Mouse (Mus musculus) frontal cortex, postnatal 25 days (tissue): ENCODE measurements around the gene Bphl.
"Not testable (repeated sequence)": the region's sequence is repeated elsewhere in the genome, so short reads cannot be mapped to it uniquely, and the experiment has no call there.

Source experiments
- DNase-seq, 2 experiments: peaks; one replicate each; pipeline ENCODE4 v3.0.0; 2022; ENCODE audit warnings: low spot score in 2 of 2

The Bphl gene

DNA sequence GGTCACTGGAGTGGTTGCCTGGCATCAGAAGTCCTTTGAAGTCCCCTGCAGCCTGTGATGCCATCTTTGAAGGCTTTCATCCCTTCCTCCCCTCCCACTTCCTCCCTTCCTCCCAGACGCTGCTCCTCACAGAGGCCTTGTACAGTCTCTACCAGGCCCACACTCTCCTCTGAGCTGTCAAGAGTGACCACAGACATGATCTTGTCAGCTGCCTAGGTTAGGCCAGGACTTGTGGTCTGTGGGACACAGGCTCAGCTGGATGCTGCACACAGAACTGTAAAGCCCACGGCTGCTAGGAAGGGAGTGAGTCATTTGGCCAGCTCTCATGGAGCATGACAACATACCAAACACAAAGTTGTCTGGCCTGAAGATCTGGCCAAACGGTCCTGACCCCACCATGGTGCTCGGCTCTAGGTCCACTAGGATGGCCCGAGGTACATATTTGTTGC, 50.8 kb downstream of the Bphl start:
- not testable (repeated sequence) for DNase-seq

DNA sequence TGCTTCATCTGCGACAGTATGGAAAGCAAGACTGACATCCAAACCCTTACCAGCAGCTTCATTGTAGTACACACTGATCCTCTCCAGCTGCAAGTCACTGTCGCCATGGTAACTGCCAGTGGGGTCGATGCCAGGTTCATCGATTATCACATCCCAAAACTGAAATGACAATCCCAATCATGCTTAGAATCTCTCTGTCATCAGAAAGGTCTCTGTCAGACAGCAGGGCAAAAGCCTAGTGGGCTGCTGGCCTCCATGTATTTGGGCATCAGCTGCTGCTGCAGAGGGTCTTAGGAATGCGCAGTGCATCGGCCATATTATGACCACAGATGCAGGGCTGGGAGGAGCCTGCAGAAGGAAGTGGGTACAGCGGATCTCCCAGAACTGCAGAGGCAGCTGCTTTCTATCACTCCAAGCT, 51.5 kb downstream of the Bphl start:
- no peak for DNase-seq

DNA sequence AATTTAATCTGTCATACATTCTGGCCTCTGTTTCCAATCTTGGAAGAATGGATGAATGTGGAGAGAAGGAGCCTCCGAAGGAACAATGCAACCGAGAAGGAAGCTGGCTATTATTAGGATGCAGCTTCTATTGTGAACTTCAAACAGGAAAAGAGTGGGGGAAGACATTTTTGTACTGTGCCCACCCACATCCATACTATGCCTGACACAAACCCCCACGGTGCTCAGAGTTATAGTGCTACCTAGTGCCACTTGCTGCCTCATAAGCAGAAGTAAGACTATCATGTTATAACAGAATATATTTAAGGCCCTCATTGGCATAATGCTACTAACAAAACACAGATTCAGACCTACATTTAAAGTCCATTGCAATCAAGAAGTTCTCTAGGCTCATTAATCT, 52.0 kb downstream of the Bphl start:
- no peak for DNase-seq

DNA sequence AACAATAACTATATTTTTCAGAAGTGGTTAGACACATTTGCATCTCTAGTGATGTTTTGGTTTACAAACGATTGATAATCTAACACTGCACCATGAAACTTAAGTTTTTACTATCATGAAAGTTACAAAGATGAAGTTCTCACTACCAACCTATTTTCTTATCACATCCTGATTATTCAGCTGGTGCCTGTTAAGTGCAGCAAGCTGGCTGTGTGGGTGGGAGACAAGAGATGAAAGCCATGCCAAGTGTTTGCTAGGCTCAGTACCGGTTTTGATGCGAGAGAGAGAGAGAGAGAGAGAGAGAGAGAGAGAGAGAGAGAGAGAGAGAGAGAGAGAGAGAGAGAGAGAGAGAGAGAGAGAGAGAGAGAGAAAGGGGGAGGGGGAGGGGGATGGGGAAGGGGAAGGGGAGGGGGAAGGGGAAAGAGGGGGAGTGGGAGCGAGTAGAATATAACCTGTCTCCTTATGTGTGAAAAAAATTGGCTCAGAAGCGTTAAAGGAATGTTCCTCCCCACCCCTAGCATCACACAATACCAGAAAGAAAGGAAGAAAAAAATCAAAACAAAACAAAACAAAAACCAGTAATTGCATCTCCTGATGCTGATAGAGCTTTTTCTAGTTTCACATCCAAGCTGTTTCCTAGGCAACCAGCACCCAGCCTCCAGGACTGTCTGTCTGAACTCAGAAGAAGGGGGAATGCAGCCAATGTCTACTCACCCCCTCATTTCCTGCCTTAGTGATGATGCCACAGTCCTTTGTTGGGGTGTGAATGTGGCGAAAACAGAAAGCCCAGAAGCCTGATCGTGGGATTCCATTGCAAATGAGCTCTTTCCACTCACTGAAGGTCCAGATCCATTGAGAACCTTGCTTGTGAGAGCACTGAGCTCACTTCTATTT, 58.4 kb downstream of the Bphl start:
- DNase-seq = peak in 1 of 2 experiments; percentile 54

DNA sequence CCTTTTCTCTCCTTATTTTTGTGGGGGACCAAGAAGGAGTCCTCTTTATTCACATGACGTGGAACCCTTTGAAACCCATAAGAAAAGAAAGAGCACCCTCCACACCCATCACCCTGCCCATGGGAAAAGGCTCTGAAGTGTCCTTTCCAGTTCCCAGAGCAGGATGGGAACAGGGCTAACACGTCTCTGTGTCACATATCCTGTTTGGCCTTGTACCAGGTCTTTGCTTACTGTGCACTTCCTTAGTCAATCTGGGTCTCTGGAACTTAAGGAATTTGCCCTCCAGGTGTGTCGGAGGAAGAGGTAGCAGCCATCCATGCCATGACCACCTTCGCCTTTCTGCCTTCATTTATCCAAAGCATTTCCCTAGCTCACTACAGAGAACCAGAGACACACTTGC, 59.1 kb downstream of the Bphl start:
- DNase-seq = no peak

DNA sequence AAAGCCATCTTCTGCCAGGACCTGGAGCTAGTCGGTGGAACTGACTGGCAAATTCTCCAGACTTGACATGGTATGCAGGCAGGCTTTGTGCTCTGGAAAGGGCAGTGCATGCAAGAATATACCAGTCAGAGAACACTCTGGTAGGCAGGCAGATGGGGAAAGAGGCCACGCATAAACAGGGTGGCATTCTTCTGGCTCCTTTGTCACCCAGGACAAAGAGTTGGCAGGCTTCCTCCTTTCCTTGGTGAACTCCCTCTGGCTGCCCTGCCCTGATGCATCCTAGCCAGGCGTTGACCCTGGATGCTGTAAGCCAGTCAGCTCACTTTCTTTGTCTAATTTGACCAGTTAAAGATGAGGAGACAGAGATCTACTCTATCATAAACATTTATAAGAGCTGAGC, 59.7 kb downstream of the Bphl start:
- no peak for DNase-seq

DNA sequence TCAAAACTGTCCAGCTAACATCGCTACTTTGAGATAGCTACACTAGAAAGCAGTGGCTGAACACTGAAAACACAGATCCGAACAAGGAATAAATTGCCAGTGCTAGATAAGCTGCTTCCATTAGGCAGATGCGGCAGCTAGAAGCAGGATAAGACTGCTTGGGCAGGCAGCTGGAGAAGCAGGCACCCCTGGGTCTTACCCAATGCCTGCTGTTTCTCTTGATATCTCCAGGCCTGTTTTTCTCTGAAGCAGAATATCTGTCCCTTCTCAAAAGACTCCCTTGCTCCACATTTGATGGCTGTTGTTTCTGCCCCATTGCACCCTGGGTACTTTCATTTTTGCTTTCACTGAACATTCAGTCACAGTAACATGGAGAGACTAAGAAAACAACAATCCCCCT, 63.3 kb downstream of the Bphl start:
- DNase-seq = no peak

DNA sequence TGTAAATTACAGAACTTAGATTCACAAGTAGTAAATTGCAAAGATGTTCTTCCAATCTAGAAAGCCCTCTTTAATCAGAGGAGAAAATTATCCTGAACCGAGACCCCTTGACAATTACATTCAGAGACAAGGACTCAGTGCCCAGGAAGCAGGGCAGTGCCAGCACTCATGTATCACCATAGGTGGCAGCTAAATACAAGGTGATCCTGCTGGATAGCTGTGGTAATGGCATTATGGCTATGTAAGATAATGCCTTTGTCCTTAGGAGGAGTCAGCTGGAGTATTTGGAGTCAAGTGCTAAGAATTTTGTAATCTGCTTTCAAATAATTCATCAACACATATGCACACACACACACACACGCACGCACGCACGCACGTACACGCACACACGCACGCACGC, 63.9 kb downstream of the Bphl start:
- DNase-seq = no peak

DNA sequence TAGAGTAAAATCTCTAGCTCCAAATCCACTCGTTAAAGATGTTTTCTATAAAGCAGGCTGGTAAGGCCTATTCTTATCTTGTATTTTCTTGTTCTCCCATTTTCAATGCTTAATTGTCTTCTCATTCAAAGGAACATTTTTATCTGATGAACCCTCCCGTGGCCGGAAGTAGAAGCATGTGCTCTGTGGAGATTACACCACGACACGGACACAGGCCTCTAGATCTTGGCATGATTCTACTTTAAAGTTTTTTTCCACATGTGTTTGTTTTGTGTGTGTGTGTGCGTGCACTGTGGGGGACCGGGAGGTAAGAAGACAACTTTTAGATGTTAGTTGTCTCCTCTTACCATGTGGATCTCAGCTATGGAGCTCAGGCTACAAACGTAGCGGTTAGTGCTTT, 64.5 kb downstream of the Bphl start:
- no peak for DNase-seq

DNA sequence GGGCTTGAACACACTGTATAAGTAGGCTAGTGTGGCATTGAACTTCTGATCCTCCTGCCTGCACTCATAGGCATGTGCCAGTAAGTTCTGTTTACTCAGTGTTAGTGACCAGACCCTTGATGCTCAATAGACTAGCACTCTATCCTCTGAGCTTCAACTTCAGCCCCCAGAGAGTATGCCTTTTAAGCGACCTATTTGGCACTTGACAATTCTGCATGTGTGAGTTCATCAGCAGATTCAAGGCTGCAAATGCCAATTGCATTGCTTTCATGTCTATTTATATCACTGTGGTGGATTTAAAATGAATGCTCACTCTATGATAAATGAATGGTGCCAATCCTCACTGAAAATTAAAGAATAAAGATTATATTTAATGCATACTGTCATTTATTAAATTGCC, 68.0 kb downstream of the Bphl start:
- no peak for DNase-seq

DNA sequence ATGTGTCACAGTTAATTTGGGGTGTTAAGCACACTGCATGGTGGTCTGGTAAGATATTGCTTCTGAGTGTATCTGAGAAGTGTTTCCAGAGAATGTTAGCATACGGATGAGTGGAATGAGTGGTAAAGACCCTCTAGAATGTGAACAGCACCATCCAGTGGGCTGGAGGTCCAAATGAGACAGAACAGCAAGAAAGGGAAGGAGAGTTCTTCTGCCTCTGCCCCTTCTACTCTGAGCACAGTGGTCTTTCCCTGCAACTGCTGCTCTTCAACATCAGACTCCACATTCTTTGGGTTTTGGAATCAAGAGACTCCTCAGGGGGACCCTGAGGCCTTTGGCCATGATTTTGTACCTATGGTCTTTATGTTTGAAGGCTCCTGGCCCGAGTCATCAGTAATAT, 68.9 kb downstream of the Bphl start:
- no peak for DNase-seq

DNA sequence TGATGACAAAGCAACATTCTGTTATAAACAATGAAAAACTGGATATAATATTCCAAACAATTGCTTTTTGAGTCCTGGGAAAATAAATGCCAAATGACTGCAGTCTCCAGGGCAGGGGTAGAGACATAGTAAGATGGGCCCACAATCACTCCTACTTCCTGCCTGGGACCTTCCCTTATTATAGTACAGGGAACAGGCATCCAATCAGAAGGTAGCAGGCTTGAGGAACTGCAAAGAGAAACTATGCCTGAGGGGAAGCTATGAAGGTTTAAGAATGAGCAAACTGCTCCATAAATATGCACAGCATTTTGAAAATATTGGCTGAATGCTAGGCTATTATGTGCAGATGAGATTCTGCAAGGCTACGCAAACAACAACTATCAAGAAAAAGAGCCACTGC, 69.6 kb downstream of the Bphl start:
- no peak for DNase-seq

DNA sequence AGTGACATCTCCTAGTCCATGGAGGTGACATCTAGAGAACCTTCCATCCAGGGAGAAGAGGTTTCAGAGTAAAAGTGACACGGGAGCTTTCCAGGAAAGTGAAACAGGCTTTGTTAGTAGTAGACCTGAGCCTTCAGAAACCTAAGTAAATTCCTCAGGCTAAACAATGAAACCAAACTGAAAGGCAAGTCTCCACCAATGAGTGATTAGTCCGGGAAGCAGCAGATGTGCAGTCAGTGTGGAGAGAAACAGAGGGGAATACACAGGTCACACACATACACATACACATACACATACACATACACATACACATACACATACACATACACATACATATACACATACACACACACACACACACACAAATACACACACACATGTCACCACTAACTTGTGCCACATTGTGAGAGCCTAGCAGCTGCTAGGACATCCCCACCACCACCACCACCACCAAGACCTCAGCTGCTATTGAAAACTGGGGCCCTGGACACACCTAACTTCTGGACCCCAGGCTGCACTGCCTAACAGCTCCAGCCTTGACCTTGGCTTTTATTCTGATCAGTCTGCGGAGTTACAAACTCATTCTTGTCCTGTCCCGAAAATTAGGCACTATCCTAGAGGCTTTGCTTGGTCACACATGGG, 71.8 kb downstream of the Bphl start:
- DNase-seq = no peak

DNA sequence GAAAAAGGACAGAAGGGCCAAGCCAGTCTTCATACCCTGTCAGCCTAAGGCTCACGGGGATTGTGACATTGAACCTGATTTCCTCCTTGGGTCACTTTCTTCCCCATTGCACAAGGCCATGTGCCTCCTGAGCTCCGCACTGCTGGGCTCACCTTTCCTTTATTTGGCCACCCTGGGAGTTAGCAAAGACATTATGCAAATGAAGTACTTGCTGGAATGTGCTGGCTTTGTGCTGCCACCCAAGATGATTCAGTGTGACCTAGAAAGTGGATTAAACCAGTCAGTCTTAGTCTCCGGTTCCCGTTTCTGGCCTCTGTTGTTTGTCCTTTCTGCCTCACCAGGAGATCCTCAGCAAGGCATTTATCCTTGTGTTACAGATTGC, 72.3 kb downstream of the Bphl start:
- no peak for DNase-seq

DNA sequence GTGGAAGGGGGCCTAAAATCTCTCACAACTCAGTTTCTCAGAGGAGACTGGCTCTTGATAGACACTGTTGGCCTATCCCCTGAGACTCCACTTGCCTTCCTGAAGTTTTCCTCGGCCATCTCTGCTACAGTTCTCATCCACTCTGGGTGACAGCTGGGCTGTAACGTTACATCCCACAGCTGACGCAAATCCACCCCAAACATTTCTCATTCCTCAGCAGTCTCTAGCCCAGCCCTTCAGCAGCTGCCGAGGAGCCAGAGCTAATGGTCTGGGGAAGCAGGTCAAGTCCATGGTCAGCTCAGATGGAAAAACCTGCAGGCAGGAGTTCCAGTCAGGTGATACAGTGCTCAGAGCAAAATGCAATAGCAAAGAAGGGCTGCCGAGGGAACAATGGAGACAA, 73.6 kb downstream of the Bphl start:
- DNase-seq = no peak

DNA sequence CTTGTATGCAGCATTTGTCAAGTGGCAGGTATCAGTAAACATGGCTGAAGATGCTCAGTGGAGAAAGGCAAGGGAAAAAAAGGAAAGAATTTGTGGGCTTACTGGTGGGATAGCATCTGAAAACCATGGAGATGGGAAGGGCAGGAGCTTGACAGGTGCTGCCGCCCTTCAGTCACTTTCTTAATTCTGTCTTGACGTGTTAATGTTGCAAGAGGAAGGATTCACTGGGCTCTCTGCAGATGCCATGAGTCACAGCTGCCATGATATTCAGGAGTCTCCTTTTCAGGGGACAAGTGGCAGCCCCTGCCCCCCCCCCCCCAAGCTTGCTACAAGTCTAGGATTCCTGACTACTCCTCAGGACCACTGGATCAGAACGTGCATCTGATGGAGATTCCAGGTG, 74.5 kb downstream of the Bphl start:
- no peak for DNase-seq

DNA sequence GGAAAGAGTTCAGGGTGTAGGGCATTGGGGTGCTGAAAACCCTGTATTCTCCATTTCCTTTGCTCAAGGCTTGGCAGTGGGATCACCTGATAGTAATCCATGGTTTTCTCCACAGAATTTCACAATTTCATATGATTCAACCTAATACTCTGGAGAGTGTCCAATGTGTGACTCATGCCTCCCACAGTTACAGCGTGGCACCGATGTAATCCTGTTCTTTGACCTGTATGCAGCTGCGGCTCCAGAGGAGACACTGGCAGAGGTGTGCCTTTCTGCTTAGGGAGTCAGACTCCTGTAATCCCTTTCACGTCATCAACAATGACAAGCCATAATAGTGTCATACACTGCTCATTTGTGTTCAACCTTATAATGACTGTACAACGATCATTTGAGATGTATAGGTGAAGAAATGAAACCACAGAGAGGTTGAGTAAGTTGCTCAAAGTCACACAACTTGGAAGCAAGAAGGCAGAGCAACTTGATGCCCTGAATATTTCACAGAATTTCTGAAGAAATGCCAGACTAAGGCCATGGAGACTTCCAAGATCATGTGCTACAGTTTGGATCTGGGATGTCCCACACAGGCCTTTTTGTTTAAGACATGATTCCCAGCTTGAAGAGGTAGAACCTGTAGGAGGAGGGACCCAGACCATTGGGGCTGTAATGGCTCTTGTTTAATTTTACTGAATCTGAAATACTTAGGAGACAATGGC, 75.1 kb downstream of the Bphl start:
- DNase-seq = no peak

DNA sequence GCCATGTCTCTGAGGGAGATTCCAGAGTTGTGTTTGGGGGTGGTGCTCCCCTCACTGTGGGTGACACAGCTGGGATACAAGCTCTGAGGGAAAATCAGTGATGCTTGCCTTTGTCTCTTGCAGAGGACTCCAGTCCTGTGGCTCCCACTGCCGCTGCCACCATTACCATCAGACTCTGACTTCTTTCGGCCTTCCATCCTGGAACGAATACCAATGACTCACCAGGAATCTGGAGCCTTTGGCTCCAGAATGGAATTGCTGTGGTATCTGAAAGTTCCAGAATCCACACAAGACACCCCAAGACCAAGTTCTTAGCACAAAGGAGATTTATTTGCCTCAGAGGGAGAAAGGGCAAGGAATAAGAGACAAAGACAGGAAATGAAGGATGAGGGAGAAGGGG, 75.7 kb downstream of the Bphl start:
- no peak for DNase-seq

DNA sequence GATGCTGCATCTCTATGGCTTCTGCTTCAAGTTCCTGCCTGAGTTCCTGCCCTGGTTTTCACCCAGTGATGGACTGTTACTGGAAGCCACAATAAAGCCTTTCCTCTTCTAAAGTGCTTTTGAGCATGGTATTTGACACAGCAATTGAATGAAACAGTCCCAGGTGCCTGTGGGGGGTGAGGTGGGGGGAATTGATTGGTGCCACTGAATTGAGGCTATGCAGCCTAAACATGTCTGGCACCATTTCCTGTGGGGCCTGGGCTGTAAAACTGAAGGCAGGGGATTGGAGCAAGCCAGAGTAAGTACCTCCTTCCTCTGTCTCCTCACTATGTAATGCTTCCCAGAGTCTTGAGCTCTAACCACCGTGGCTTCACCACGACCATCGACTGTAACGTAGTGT, 77.3 kb downstream of the Bphl start:
- no peak for DNase-seq

DNA sequence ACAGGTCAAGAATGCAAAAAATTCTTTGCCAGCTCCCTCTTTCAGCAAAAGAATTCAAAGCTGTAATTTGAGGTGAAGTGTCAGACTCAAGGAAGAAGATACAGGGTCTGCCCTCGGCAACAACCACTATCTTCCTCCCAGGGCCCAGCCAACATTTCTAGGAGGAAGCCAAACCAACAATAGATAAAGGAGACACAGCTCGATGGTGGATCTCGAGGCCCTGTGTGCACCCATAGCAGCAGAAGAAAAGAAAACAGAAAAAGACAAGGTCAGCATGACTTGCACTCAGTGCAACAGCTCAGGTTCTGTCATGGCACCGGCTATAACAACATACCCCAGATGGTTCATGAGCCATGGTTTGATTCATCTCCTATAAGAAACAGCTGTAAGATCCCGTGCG, 79.1 kb downstream of the Bphl start:
- DNase-seq = no peak

DNA sequence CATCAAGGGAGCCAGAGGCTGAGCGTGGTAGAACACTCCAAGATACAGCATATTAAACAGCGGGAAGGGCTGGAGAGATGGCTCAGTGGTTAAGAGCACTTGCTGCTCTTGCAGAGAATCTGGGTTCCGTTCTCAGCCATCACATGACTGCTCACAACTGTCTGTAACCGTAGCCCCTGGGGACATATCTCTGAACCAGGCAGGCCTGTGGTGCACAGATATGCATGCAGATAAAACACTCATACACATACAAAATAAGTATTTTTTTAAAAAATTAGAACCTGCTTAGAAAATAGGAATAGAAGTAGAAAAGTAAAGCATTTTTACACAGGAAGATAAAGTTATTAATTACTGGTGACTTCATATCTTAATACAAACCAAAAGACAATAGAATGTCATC, 81.4 kb downstream of the Bphl start:
- no peak for DNase-seq

DNA sequence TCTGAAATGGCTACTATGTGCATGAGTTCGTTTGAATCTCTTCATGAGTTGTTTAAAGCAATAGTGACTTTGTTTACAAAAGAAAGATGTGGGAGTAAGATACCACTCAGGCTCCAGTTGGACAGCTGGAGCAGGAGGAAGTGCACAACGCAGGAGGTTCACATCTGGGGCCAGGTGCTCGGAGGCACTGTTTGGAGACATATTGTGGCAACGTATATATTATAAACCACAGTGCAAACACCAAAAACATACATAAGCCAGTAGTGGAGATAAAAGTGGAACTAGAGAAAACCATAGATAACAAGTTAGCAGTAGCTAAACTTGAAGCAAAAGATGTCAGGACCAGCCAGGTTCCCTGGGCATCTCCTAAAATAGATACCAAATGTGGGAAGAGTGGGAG, 82.0 kb downstream of the Bphl start:
- no peak for DNase-seq

DNA sequence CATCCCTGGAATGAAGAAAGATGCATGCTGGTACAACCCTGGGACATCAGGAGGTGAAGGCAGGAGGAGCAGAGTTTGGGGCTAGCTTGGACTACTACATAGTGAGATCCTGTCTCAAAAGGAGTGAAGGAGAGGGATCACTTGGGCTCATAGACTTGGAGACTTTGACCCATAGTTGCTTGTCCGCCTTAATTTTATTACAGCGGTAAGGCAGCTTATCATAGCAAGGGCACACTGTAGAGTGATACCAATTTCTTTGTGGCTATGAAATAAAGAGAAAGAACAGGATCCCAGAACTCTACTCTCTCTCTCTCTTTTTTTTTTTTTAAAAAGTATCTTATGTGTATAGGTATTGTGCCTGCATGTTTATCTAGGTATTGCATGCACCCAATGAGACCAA, 83.1 kb downstream of the Bphl start:
- no peak for DNase-seq
